Mouse (Mus musculus): ENCODE data around the gene Kcmf1. TPM values are rescaled to one million over a fixed set of nuclear protein-coding genes. Genes with fewer than 3 reads are reported as not detected.

Gene Kcmf1
- polyA plus RNA-seq, 2 experiments = 27.7 to 29.5 TPM

- Histone ChIP-seq H3K4me2 (ENCODE audit: low read depth) (no peak overlapping the region), H3K27ac (no peak overlapping the region), H3K9ac (replicated peaks) (no peak overlapping the region), H3K36me3 (replicated peaks; ENCODE audit: control insufficient read depth, insufficient read depth, low read depth) (peaks cover 25% of the 10 kb centered on the region), H3K4me3 (ENCODE audit: insufficient read depth in 1 of 2, low read depth in 2 of 2, low read length in 2 of 2) (no peak overlapping the region), H3K27me3 (ENCODE audit: control insufficient read depth, insufficient read depth, low read length) (no peaks in the 10 kb centered on the region), H3K9me3 (ENCODE audit: control insufficient read depth, low read length) (no peaks in the 10 kb centered on the region), H3K4me1 (replicated peaks; ENCODE audit: control insufficient read depth in 2 of 2, insufficient read depth in 2 of 2, low read length in 1 of 2) (no peaks in the 10 kb centered on the region)
- DNase-seq (ENCODE audit: low read depth in 3 of 3, low spot score in 3 of 3) (no peak), ATAC-seq (ENCODE audit: insufficient read depth) (no peak)
- WGBS (ENCODE audit: insufficient replicate concordance) = 59% methylated on average over 5 of the region's 5 CpGs
- no peak for TF ChIP-seq EP300 (IDR thresholded peaks at IDR 0.05; ENCODE audit: low read depth)
- TF ChIP-seq CTCF (IDR thresholded peaks at IDR 0.05; ENCODE audit: low read depth) = no peak
Observed at GRCm38 (mm10) chr6:72854256-72854655, 45.5 kb downstream of the Kcmf1 start.

GRCm38 (mm10) chr6:72852180-72852579, 47.6 kb downstream of the Kcmf1 start:
- 63% methylated on average over 4 of the region's 4 CpGs for WGBS (ENCODE audit: insufficient replicate concordance)
- no peak for TF ChIP-seq CTCF (IDR thresholded peaks at IDR 0.05; ENCODE audit: low read depth)
- TF ChIP-seq EP300 (IDR thresholded peaks at IDR 0.05; ENCODE audit: low read depth) = no peak
- Histone ChIP-seq H3K9ac (replicated peaks) (no peak overlapping the region), H3K9me3 (ENCODE audit: control insufficient read depth, low read length) (no peaks in the 10 kb centered on the region), H3K4me1 (replicated peaks; ENCODE audit: control insufficient read depth in 2 of 2, insufficient read depth in 2 of 2, low read length in 1 of 2) (no peaks in the 10 kb centered on the region), H3K27ac (no peak overlapping the region), H3K4me3 (ENCODE audit: insufficient read depth in 1 of 2, low read depth in 2 of 2, low read length in 2 of 2) (no peak overlapping the region), H3K36me3 (replicated peaks; ENCODE audit: control insufficient read depth, insufficient read depth, low read depth) (peaks cover 35% of the 10 kb centered on the region), H3K4me2 (ENCODE audit: low read depth) (no peak overlapping the region), H3K27me3 (ENCODE audit: control insufficient read depth, insufficient read depth, low read length) (no peaks in the 10 kb centered on the region)
- DNase-seq (ENCODE audit: low read depth in 3 of 3, low spot score in 3 of 3) (no peak), ATAC-seq (ENCODE audit: insufficient read depth) (no peak)

GRCm38 (mm10) chr6:72851633-72852032, 48.1 kb downstream of the Kcmf1 start:
- no peaks in the 10 kb centered on the region for H3K27me3 ChIP-seq (ENCODE audit: control insufficient read depth, insufficient read depth, low read length)
- TF ChIP-seq CTCF (IDR thresholded peaks at IDR 0.05; ENCODE audit: low read depth) (peak; percentile 72), EP300 (IDR thresholded peaks at IDR 0.05; ENCODE audit: low read depth) (no peak)
- H3K9ac ChIP-seq (replicated peaks) = no peak overlapping the region
- H3K9me3 ChIP-seq (ENCODE audit: control insufficient read depth, low read length) = no peaks in the 10 kb centered on the region
- peaks cover 36% of the 10 kb centered on the region for H3K36me3 ChIP-seq (replicated peaks; ENCODE audit: control insufficient read depth, insufficient read depth, low read depth)
- no peak overlapping the region for H3K4me2 ChIP-seq (ENCODE audit: low read depth)
- no peak overlapping the region for H3K4me3 ChIP-seq (ENCODE audit: insufficient read depth in 1 of 2, low read depth in 2 of 2, low read length in 2 of 2)
- DNase-seq (ENCODE audit: low read depth in 3 of 3, low spot score in 3 of 3) (peak in 1 of 3 experiments; percentile 10), ATAC-seq (ENCODE audit: insufficient read depth) (no peak)
- WGBS (ENCODE audit: insufficient replicate concordance) = 68% methylated on average over 5 of the region's 5 CpGs
- H3K4me1 ChIP-seq (replicated peaks; ENCODE audit: control insufficient read depth in 2 of 2, insufficient read depth in 2 of 2, low read length in 1 of 2) = no peaks in the 10 kb centered on the region
- no peak overlapping the region for H3K27ac ChIP-seq

DNA sequence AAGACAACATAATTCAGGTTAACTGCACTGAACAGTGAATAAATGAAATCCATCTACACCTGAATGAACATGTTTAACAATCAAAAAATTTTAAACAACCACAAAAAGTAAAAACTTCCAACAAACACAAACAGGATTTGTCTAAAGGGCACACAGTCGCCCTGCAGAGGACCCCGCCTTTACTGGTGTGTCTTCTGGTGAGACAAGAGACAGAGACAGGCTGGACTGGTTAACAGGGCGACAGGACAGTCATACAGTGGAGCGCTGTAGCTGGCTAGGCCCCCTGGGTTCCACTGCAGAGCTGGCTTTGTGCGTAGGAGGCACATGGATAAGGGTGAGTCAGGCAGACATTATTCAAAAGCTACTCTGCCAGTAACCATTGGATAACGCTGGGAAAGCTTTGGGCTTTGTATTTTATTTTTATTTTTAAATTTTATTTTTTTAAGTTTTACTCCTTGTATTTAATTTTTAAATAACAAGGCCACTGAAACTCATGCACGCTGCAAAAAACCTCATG, 57.7 kb downstream of the Kcmf1 start:
- Histone ChIP-seq H3K27ac (no peak overlapping the region), H3K4me2 (ENCODE audit: low read depth) (no peak overlapping the region), H3K4me3 (ENCODE audit: insufficient read depth in 1 of 2, low read depth in 2 of 2, low read length in 2 of 2) (no peak overlapping the region), H3K27me3 (ENCODE audit: control insufficient read depth, insufficient read depth, low read length) (no peaks in the 10 kb centered on the region), H3K36me3 (replicated peaks; ENCODE audit: control insufficient read depth, insufficient read depth, low read depth) (peaks cover 33% of the 10 kb centered on the region), H3K9me3 (ENCODE audit: control insufficient read depth, low read length) (no peaks in the 10 kb centered on the region), H3K9ac (replicated peaks) (no peak overlapping the region), H3K4me1 (replicated peaks; ENCODE audit: control insufficient read depth in 2 of 2, insufficient read depth in 2 of 2, low read length in 1 of 2) (no peaks in the 10 kb centered on the region)
- no peak for DNase-seq (ENCODE audit: low read depth in 3 of 3, low spot score in 3 of 3)
- ATAC-seq (ENCODE audit: insufficient read depth) = no peak
- TF ChIP-seq CTCF (IDR thresholded peaks at IDR 0.05; ENCODE audit: low read depth) (no peak), EP300 (IDR thresholded peaks at IDR 0.05; ENCODE audit: low read depth) (no peak)
- 81% methylated on average over 7 of the region's 7 CpGs for WGBS (ENCODE audit: insufficient replicate concordance)

- DNase-seq (ENCODE audit: low read depth in 3 of 3, low spot score in 3 of 3) = no peak
- Histone ChIP-seq H3K9me3 (ENCODE audit: control insufficient read depth, low read length) (no peaks in the 10 kb centered on the region), H3K27ac (no peak overlapping the region), H3K9ac (replicated peaks) (no peak overlapping the region), H3K27me3 (ENCODE audit: control insufficient read depth, insufficient read depth, low read length) (no peaks in the 10 kb centered on the region), H3K4me2 (ENCODE audit: low read depth) (no peak overlapping the region), H3K36me3 (replicated peaks; ENCODE audit: control insufficient read depth, insufficient read depth, low read depth) (peaks cover 26% of the 10 kb centered on the region), H3K4me1 (replicated peaks; ENCODE audit: control insufficient read depth in 2 of 2, insufficient read depth in 2 of 2, low read length in 1 of 2) (no peaks in the 10 kb centered on the region), H3K4me3 (ENCODE audit: insufficient read depth in 1 of 2, low read depth in 2 of 2, low read length in 2 of 2) (no peak overlapping the region)
- TF ChIP-seq CTCF (IDR thresholded peaks at IDR 0.05; ENCODE audit: low read depth) (no peak), EP300 (IDR thresholded peaks at IDR 0.05; ENCODE audit: low read depth) (no peak)
- 82% methylated on average over 13 of the region's 13 CpGs for WGBS (ENCODE audit: insufficient replicate concordance)
- ATAC-seq (ENCODE audit: insufficient read depth) = no peak
Observed at GRCm38 (mm10) chr6:72840867-72841780, 58.7 kb downstream of the Kcmf1 start.

Measured in liver, embryonic 14.5 days (tissue).